Mouse (Mus musculus): ENCODE results near the gene Dusp3. TPM values are rescaled to one million over a fixed set of nuclear protein-coding genes. Genes with fewer than 3 reads are reported as not detected.

The Dusp3 gene
- total RNA-seq, 2 experiments from 2014 or later: 93.3 to 96.3 TPM

DNA sequence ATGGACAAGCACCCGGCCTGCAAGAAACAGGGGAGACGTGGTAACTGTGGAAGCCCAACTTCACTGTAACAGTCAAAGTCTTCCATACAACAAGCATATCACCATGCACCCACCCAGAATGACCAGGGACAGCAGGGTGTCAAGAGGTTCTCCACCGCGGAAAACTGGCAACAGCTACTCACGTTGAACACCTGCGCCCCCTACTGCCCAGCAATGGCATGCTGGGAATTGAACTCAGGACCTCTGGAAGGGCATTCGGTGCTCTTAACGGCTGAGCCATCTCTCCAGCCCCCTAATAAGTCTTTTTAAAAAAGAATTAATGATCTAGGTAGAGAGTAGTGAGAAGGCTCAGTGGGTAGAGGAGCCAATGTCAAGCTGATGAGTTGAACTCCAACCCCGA lies 11.9 kb downstream of the Dusp3 start:
- DNase-seq: peak; percentile 33

GRCm38 (mm10) chr11:101974181-101974580 lies 12.6 kb downstream of the Dusp3 start:
- no peak for DNase-seq

GRCm38 (mm10) chr11:101973496-101973895 lies 13.3 kb downstream of the Dusp3 start:
- DNase-seq: no peak

- DNase-seq: no peak
These were observed 14.2 kb downstream of the Dusp3 start for GRCm38 (mm10) chr11:101972651-101973050.

GRCm38 (mm10) chr11:101972097-101972496 lies 14.7 kb downstream of the Dusp3 start:
- DNase-seq: no peak

DNA sequence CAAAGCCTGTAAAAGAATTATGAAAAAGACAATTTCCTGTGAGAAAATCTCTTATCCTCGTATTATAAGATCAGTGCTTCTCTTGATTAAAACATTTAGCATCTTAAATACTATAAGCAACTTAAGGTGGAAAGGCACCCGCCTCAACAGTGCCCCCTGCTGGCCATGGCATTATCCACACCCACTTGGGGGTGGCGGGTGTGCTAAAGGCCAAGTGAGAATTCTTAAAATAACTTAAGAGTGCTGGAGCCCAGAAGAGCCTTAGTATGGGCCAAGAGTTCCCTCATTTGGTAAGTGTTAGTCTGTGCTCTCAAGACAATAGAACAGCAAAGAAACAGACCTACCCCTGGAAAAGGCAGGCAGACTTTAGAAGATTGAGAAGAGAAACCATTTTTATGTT lies 15.4 kb downstream of the Dusp3 start:
- DNase-seq: peak; percentile 65

DNA sequence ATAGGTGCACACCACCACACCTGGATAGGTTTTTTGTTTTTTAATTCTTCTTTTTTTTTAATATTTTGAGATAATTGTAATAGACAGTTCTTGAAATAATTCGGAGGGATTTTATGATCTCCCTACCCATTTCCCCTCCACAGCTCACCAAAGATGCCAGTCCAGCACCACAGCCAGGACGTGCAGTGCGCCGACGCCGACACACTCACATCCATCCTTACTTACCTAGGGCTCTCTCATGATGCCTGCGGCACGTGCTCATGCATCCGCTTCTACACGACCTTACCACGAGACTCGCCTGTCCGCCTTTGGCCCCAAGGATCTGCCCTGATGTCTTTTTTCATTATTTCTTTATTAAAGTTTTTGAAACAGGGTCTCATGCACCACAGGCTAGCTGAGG lies 17.0 kb downstream of the Dusp3 start:
- no peak for DNase-seq

DNA sequence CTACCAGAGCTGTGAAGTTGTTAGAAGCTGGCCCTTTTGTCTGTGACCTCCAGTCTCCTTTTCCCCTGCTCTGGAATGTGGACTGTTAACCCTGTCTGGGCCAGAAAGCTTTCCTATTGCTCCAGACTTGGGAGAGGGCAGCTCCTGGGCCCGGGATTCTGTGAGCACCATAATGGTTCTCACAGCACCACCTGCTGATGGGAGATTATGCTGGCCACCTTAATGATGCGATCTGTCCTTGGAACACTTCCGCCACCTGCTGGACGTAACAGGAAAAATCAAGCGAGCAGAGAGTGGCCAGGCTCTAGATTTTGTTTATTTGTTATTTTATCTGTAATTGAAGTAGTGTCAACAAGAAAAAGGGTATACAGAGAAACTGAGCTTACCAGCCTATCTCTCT lies 18.0 kb downstream of the Dusp3 start:
- peak; percentile 85 for DNase-seq

- DNase-seq: no peak
These were observed 18.5 kb downstream of the Dusp3 start for GRCm38 (mm10) chr11:101968311-101968710.

- DNase-seq: no peak
These were observed 19.7 kb downstream of the Dusp3 start, which contains the start of gene Sost for GRCm38 (mm10) chr11:101966965-101967614. Gene Sost (minus strand): TSS chr11:101967015.

DNA sequence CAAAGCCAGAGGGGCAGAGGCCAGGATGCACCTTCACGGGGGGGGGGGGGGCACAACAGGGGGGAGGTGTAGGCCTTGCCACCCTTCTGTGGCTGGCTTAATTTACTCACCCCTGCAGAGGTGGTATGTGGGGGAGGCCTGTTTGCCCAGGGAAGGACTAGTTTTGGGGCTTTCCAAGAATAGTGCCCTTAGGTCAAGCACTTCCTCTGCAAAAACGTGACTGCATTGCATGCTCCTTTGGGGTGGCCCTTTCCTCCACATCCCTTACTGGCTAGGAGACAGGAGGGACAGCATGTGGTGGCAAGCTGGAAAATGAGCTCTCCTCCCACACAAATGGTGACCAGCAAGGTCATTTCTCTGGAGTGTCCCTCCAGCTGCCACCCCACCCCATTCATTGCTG lies 21.3 kb downstream of the Dusp3 start:
- no peak for DNase-seq

DNA sequence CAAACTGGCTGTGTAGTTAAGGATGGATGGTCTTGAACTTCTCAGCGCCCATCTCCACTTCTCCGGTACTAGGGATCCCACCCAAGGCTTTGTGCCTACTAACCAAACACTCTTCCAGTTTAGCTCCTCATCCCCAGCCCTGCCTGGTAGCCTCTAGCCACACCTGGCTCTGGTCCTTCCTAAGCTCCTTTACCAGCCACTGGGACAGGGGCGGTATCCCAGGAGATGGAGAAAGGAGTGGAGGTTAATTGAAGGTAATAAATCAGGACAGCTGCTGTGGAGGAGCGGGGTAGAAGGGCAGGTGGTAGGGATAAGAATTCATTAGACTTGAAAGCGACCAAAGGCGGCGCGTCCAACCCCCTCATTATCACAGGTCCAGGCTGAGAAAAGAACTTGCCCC lies 22.2 kb downstream of the Dusp3 start:
- no peak for DNase-seq

- peak; percentile 60 for DNase-seq
These were observed 23.1 kb downstream of the Dusp3 start for GRCm38 (mm10) chr11:101963473-101964291.

- DNase-seq: no peak
These were observed 23.8 kb downstream of the Dusp3 start for GRCm38 (mm10) chr11:101963043-101963442.

GRCm38 (mm10) chr11:101957476-101957875 lies 29.3 kb downstream of the Dusp3 start:
- no peak for DNase-seq

GRCm38 (mm10) chr11:101953441-101953840 lies 33.4 kb downstream of the Dusp3 start:
- DNase-seq: no peak

GRCm38 (mm10) chr11:101952541-101953341 lies 34.1 kb downstream of the Dusp3 start:
- DNase-seq: peak; percentile 47

- no peak for DNase-seq
These were observed 36.8 kb downstream of the Dusp3 start for GRCm38 (mm10) chr11:101950021-101950420.

DNA sequence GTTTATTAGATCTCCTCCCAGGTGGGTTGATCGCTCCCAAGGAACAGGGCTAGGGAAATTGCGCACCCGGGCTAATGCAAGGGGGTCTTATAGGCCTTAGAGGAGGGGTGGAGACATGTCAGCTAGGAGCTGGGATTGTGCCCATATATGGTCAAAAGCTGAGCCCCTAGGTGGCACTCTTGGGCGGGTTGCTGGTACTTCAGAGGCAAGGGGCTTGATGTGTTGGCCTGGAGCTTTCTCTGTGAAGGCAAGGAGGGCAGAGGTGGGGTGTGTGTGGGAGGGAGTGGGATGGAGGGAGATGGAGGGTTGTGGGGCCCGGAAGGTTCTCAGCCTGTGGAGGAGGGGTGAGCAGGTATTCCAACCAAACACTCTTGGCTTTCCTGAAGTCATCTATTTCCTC lies 40.3 kb downstream of the Dusp3 start:
- no peak for DNase-seq

- DNase-seq: no peak
These were observed 43.8 kb downstream of the Dusp3 start for GRCm38 (mm10) chr11:101943055-101943454.

DNA sequence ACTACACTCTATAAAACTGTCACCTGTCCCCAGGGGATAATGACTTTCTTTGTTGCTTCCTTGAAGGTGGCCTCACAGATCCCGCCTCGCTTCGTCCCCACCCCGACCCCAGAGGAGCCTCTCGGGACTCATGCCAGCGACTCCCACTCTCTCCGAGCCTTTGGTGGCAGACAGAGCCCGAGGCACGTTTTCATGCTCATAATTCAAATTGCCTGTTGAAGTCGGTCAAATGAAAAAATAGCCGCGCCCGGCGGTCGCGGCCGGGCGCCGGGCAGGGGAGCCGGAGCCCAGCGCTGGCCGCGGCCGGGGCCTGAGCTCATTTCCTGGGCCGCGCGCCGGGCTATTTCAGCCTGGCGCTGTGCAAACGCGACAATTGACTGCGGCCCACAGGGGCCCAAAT lies 49.7 kb downstream of the Dusp3 start:
- DNase-seq: peak; percentile 47

- no peak for DNase-seq
These were observed 50.4 kb downstream of the Dusp3 start for GRCm38 (mm10) chr11:101936421-101936820.

DNA sequence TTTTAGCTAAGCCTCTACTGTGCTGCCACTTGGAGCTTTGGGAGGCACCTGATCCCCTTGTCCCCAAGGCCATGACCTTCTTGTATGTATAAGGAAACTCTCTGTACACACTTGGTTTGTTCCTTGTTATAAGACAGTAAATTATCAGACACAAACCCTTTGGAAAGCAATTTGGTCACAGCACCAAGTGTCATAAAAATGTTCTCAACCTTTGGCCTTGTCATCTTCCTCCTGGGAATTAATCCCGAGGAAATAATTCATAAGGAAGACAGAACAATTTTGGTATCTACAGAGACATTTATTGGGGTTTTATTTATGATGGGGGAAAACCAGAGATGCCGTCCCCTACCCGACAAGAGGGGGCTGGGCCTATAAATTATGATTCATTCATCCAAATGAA lies 51.1 kb downstream of the Dusp3 start:
- DNase-seq: no peak

Measured in adrenal gland, postnatal 10 days (tissue).